Mouse (Mus musculus): Measurements from ENCODE around the gene Ogfr.

GRCm38 (mm10) chr2:180598157-180598705 is 9.2 kb downstream of the Ogfr start:
- TF ChIP-seq CTCF (IDR thresholded peaks at IDR 0.05; ENCODE audit: low read depth) (no peak), EP300 (IDR thresholded peaks at IDR 0.05; ENCODE audit: low read depth) (no peak)
